Mouse (Mus musculus) forebrain, embryonic 10.5 days (tissue): Measurements from ENCODE around the gene Spats2. TPM values are rescaled to one million over a fixed set of nuclear protein-coding genes. Genes with fewer than 3 reads are reported as not detected.

Source experiments
- DNase-seq: peaks from one replicate; pipeline ENCODE4 v3.0.0-alpha.2; 2017; ENCODE audit warnings: low spot score; ENCODE audit errors: extremely low spot score
- H3K27ac ChIP-seq: fragments of 300-500 bp; sonication (generic); 2 replicates; pipeline ENCODE4 v1.5.1; 2016; ENCODE audit warnings: mild to moderate bottlenecking
- H3K27me3 ChIP-seq: fragments of 300-500 bp; sonication (generic); 2 replicates; pipeline ENCODE4 v1.6.1; 2016; ENCODE audit warnings: mild to moderate bottlenecking; ENCODE audit not compliant: poor library complexity, severe bottlenecking
- H3K36me3 ChIP-seq: fragments of 300-500 bp; sonication (generic); replicated peaks from 2 replicates; pipeline ENCODE4 v1.6.1; 2016; ENCODE audit warnings: mild to moderate bottlenecking, moderate library complexity
- H3K4me1 ChIP-seq: fragments of 300-500 bp; sonication (generic); 2 replicates; pipeline ENCODE4 v1.6.1; 2016
- H3K4me3 ChIP-seq: fragments of 300-500 bp; sonication (generic); 2 replicates; pipeline ENCODE4 v1.5.1; 2016; ENCODE audit warnings: mild to moderate bottlenecking, moderate library complexity
- H3K9me3 ChIP-seq: fragments of 300-500 bp; sonication (generic); 2 replicates; pipeline ENCODE4 v1.6.1; 2016; ENCODE audit warnings: mild to moderate bottlenecking, moderate library complexity
- WGBS: fragments of 180-500 bp; shearing (Covaris S2); methylation state at CpG from one replicate; pipeline ENCODE4 v1.1.7; 2016; 5-methylcytosine and 5-hydroxymethylcytosine counted together
- polyA plus RNA-seq: library from polyadenylated mRNA; unstranded; fragments of >200 nt; fragmentation: Nextera tagmentation; extraction: Ambion mirVana; gene quantifications from 2 replicates; pipeline ENCODE4 v1.2.1, GENCODE M21; 2016

Spats2 gene
- polyA plus RNA-seq, 1 experiment from 2014 or later = 53.5 TPM

DNA sequence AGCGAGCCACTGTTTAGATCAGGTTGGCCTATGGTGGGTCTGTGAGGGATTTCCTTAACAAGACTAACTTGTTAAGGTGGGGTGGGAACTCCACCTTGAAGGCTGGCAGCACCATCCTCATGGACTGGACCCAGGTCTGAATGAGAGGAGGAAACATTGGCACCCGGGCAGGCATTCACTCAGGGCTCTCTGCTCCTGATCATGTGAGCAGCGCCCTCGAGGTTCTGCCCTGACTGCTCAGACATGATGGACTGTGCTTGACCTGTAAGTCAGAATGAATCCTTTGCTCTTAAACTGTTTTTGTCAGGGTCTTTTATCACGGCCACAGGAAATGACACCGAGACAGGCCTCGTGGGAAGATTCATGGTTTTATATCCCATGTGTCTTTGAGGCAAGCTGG is 20.5 kb upstream of the Spats2 start:
- H3K4me3 ChIP-seq = no peak overlapping the region
- peaks cover 11% of the 10 kb centered on the region for H3K27me3 ChIP-seq
- H3K36me3 ChIP-seq = no peaks in the 10 kb centered on the region
- no peaks in the 10 kb centered on the region for H3K9me3 ChIP-seq
- no peaks in the 10 kb centered on the region for H3K4me1 ChIP-seq
- WGBS = 94% methylated on average over 7 of the region's 7 CpGs
- no peak for DNase-seq
- no peak overlapping the region for H3K27ac ChIP-seq

DNA sequence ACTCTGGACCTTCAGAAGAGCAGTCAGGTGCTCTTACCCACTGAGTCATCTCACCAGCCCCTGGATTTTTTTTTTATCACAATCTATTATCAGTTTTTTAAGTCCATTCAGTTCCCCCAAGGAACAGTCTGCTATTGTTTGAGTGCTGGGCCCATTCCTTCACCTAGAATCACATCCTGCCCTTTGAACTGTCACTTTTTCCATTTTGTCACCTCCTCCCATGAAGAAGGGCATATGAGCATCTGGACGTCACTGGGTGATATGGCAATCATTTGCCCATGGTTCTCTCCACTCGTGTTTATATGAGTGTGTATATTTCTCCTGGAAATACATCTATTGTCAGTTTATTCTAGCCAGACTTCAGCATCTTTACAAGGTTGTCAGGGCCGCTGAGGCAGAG is 17.9 kb upstream of the Spats2 start:
- Histone ChIP-seq H3K4me1 (no peaks in the 10 kb centered on the region), H3K36me3 (no peaks in the 10 kb centered on the region), H3K9me3 (no peaks in the 10 kb centered on the region), H3K27ac (no peak overlapping the region), H3K4me3 (no peak overlapping the region), H3K27me3 (0 out of 2 replicates have a peak, but pooled peaks cover 6% of the 10 kb centered on the region)
- no peak for DNase-seq
- WGBS = 86% methylated on average over 3 of the region's 3 CpGs

DNA sequence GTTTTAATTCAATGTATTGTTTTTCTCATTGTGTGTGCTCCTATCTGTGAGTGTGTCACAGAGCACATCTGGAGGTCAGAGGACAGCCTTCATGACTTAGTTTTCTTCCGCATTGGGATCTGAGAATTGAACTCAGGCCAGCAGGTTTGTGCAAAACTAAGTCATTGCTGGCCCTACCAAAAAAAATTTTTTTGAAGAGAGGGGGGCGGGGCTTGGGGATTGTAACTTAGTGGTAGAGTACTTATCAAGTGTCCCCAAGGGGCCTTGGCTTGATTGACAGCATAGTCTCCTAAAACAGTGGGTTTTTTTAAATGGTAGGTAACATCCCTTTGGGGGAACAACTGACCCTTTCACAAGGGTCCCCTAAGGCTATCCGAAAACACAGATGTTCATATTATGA is 14.6 kb upstream of the Spats2 start:
- 89% methylated on average over 3 of the region's 3 CpGs for WGBS
- Histone ChIP-seq H3K36me3 (no peaks in the 10 kb centered on the region), H3K9me3 (no peaks in the 10 kb centered on the region), H3K27ac (no peak overlapping the region), H3K4me3 (no peak overlapping the region), H3K27me3 (0 out of 2 replicates have a peak, but pooled peaks cover 6% of the 10 kb centered on the region), H3K4me1 (peaks cover 9% of the 10 kb centered on the region; the same call in 1 of the 2 replicates)
- DNase-seq = no peak

GRCm38 (mm10) chr15:99111809-99112208 is 13.9 kb upstream of the Spats2 start:
- H3K9me3 ChIP-seq = no peaks in the 10 kb centered on the region
- H3K36me3 ChIP-seq = no peaks in the 10 kb centered on the region
- WGBS = 76% methylated on average over 4 of the region's 4 CpGs
- H3K27me3 ChIP-seq = 0 out of 2 replicates have a peak, but pooled peaks cover 6% of the 10 kb centered on the region
- peaks cover 9% of the 10 kb centered on the region; the same call in 1 of the 2 replicates for H3K4me1 ChIP-seq
- H3K4me3 ChIP-seq = no peak overlapping the region
- DNase-seq = no peak
- no peak overlapping the region for H3K27ac ChIP-seq

DNA sequence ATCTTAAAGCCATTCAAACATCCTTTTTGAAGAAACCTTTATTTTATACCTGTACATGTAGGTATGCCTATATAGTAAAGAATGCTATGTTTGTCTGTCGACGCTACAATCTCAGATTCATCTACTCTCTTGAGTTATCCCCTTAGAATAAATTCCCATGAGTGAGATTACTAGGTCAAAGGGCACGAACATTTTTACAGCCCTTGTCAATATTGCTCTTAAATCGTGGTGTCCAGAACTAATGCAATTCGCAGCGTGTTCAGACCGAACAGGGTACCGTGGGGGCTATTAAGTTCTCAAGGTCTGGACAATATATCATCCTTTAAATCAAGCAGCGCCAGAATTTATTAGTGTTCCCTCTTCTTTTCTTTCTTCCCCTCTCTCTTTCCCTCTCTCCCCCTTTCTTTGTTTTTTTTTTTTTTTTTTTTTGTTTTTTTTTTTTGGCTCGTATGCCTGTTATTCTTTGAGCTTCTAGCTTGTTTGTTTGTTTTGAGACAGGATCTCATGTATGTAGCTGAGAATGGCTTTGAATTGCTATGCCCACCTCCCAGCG is 12.8 kb upstream of the Spats2 start:
- H3K27me3 ChIP-seq = 0 out of 2 replicates have a peak, but pooled peaks cover 6% of the 10 kb centered on the region
- no peaks in the 10 kb centered on the region for H3K36me3 ChIP-seq
- 73% methylated on average over 11 of the region's 11 CpGs for whole genome bisulfite sequencing
- no peak overlapping the region for H3K27ac ChIP-seq
- no peak for DNase-seq
- peaks cover 9% of the 10 kb centered on the region; the same call in 1 of the 2 replicates for H3K4me1 ChIP-seq
- H3K9me3 ChIP-seq = no peaks in the 10 kb centered on the region
- peak overlapping the region; percentile 34; the same call in 1 of the 2 replicates for H3K4me3 ChIP-seq

GRCm38 (mm10) chr15:99113396-99113975 is 12.2 kb upstream of the Spats2 start:
- H3K4me1 ChIP-seq = peaks cover 9% of the 10 kb centered on the region; the same call in 1 of the 2 replicates
- H3K9me3 ChIP-seq = no peaks in the 10 kb centered on the region
- H3K4me3 ChIP-seq = peak overlapping the region; percentile 34
- DNase-seq = peak; percentile 42
- H3K27ac ChIP-seq = no peak overlapping the region
- WGBS = 10% methylated on average over 9 of the region's 9 CpGs
- 0 out of 2 replicates have a peak, but pooled peaks cover 6% of the 10 kb centered on the region for H3K27me3 ChIP-seq
- no peaks in the 10 kb centered on the region for H3K36me3 ChIP-seq

GRCm38 (mm10) chr15:99114312-99115064 is 11.2 kb upstream of the Spats2 start:
- 55% methylated on average over 14 of the region's 14 CpGs for WGBS
- Histone ChIP-seq H3K4me1 (peaks cover 9% of the 10 kb centered on the region; the same call in 1 of the 2 replicates), H3K4me3 (no peak overlapping the region), H3K27ac (0 out of 2 replicates have a peak overlapping the region, but pooled peaks have one; percentile 11), H3K36me3 (no peaks in the 10 kb centered on the region), H3K27me3 (0 out of 2 replicates have a peak, but pooled peaks cover 6% of the 10 kb centered on the region), H3K9me3 (no peaks in the 10 kb centered on the region)
- DNase-seq = no peak

- Histone ChIP-seq H3K27ac (0 out of 2 replicates have a peak overlapping the region, but pooled peaks have one; percentile 11), H3K36me3 (no peaks in the 10 kb centered on the region), H3K4me3 (no peak overlapping the region), H3K9me3 (no peaks in the 10 kb centered on the region), H3K27me3 (0 out of 2 replicates have a peak, but pooled peaks cover 10% of the 10 kb centered on the region), H3K4me1 (peaks cover 9% of the 10 kb centered on the region; the same call in 1 of the 2 replicates)
- WGBS = 88% methylated on average over 7 of the region's 7 CpGs
- no peak for DNase-seq
These were observed 10.7 kb upstream of the Spats2 start for GRCm38 (mm10) chr15:99115065-99115423.

- peaks cover 21% of the 10 kb centered on the region; the same call in 1 of the 2 replicates for H3K27me3 ChIP-seq
- no peaks in the 10 kb centered on the region for H3K9me3 ChIP-seq
- 60% methylated on average over 11 of the region's 11 CpGs for WGBS
These were observed 9.2 kb upstream of the Spats2 start for GRCm38 (mm10) chr15:99116539-99116938.

GRCm38 (mm10) chr15:99120814-99121213 is 4.9 kb upstream of the Spats2 start:
- no peak overlapping the region for H3K4me3 ChIP-seq
- WGBS = 19% methylated on average over 11 of the region's 11 CpGs
- H3K27ac ChIP-seq = peak overlapping the region; percentile 60

More at GRCm38 (mm10) chr15:99116539-99116938, 9.2 kb upstream of the Spats2 start:
- no peak for DNase-seq
- Histone ChIP-seq H3K27ac (no peak overlapping the region), H3K36me3 (no peaks in the 10 kb centered on the region), H3K4me3 (no peak overlapping the region), H3K4me1 (peaks cover 22% of the 10 kb centered on the region)

GRCm38 (mm10) chr15:99122642-99123041 is 3.1 kb upstream of the Spats2 start:
- H3K4me1 ChIP-seq = peaks cover 23% of the 10 kb centered on the region

More at GRCm38 (mm10) chr15:99120814-99121213, 4.9 kb upstream of the Spats2 start:
- H3K27me3 ChIP-seq = peaks cover 24% of the 10 kb centered on the region; the same call in 1 of the 2 replicates
- H3K36me3 ChIP-seq = no peaks in the 10 kb centered on the region
- DNase-seq = no peak
- H3K4me1 ChIP-seq = peaks cover 18% of the 10 kb centered on the region
- H3K9me3 ChIP-seq = no peaks in the 10 kb centered on the region

DNA sequence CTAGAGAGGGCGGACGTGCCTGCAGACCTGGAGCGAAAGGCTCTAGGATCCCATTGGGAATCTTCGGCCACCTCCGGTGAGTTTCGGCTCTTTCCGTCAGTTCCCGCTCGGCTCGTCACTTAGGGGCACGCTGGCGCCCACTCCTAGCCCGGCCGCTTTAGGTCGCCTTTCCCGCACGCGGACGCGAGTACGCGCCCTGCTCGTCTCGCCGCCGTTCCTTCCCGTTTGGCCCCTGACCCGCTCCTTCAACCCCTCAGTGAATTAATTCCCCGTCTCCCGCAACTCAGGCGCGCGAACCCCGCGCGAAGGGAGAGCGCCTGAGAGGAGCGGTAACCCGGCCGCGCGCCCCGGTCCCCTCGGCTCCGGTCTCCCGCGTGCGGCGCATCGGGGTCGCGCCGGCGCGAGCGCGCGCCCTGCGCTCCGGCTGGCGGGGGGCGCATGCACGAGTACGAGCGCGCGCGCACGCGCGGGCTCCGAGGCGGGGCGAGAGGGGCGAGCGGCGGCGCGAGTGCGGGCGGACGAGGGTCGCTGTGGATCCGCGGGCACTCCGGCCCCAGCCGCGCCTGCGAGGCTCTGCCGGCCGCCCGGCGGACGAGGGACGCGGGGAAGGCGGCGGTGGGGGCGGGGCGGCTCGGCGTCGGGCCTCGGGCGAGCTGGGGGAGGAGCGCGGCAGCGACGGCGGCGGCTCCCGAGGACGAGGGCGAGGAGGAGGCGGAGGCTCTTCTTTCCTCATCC is 532 bp downstream of the Spats2 start:
- Histone ChIP-seq H3K4me1 (peaks cover 45% of the 10 kb centered on the region), H3K27ac (peak overlapping the region; percentile 98), H3K36me3 (peaks cover 15% of the 10 kb centered on the region; the same call in 1 of the 2 replicates), H3K27me3 (peaks cover 12% of the 10 kb centered on the region; the same call in 1 of the 2 replicates), H3K9me3 (no peaks in the 10 kb centered on the region), H3K4me3 (peak overlapping the region; percentile 86)
- peak; percentile 95 for DNase-seq
- under 1% methylated on average over 114 of the region's 115 CpGs for WGBS

More at GRCm38 (mm10) chr15:99122642-99123041, 3.1 kb upstream of the Spats2 start:
- H3K27ac ChIP-seq = no peak overlapping the region
- WGBS = 83% methylated on average over 2 of the region's 2 CpGs
- H3K36me3 ChIP-seq = no peaks in the 10 kb centered on the region
- H3K9me3 ChIP-seq = no peaks in the 10 kb centered on the region
- DNase-seq = no peak
- no peak overlapping the region for H3K4me3 ChIP-seq
- H3K27me3 ChIP-seq = peaks cover 24% of the 10 kb centered on the region; the same call in 1 of the 2 replicates
